Mouse (Mus musculus) lung, embryonic 14.5 days (tissue): Measurements from ENCODE around the gene Trib3. TPM values are rescaled to one million over a fixed set of nuclear protein-coding genes. Genes with fewer than 3 reads are reported as not detected.

ENCODE experiments used
- ATAC-seq: fragments of 200-750 bp; cut with Nextera tagmentation; 2 replicates; pipeline ENCODE4 v1.8.0; 2017; ENCODE audit warnings: mild to moderate bottlenecking, moderate TSS enrichment, moderate library complexity; ENCODE audit not compliant: insufficient read depth
- DNase-seq: peaks from one replicate; pipeline ENCODE4 v3.0.0-alpha.2; 2015
- H3K27ac ChIP-seq: fragments of 300-500 bp; sonication (generic); 2 replicates; pipeline ENCODE4 v1.5.1; 2014; ENCODE audit warnings: low read depth, mild to moderate bottlenecking, moderate library complexity
- H3K27me3 ChIP-seq: fragments of 300-500 bp; sonication (generic); 2 replicates; pipeline ENCODE4 v1.6.1; 2014; ENCODE audit warnings: low read length, control low read depth; ENCODE audit not compliant: insufficient read depth
- H3K36me3 ChIP-seq: fragments of 300-500 bp; sonication (generic); 2 replicates; pipeline ENCODE4 v1.6.1; 2014; ENCODE audit warnings: control low read depth; ENCODE audit not compliant: insufficient read depth
- H3K4me1 ChIP-seq: fragments of 300-500 bp; sonication (generic); 2 replicates; pipeline ENCODE4 v1.6.1; 2014; ENCODE audit warnings: antibody characterized with exemption, control low read depth; ENCODE audit not compliant: insufficient read depth
- H3K4me2 ChIP-seq: fragments of 300-500 bp; sonication (generic); 2 replicates; pipeline ENCODE4 v1.6.1; 2014; ENCODE audit warnings: mild to moderate bottlenecking
- H3K4me3 ChIP-seq: fragments of 300-500 bp; sonication (generic); 2 replicates; pipeline ENCODE4 v1.5.1; 2014; ENCODE audit warnings: low read depth, low read length
- H3K9ac ChIP-seq: fragments of 300-500 bp; sonication (generic); 2 replicates; pipeline ENCODE4 v1.6.1; 2014
- H3K9me3 ChIP-seq: fragments of 300-500 bp; sonication (generic); 2 replicates; pipeline ENCODE4 v1.6.1; 2016; ENCODE audit warnings: low read depth, low read length, control low read depth
- CTCF ChIP-seq: IDR thresholded peaks from 2 replicates; pipeline ENCODE4 v1.5.1; 2016; ENCODE audit warnings: antibody characterized with exemption, low read depth
- WGBS: fragments of 180-500 bp; shearing (Covaris S2); extraction: QIAGEN DNeasy Blood & Tissue Kit; methylation state at CpG from one replicate; pipeline ENCODE4 v1.1.7; 2014; 5-methylcytosine and 5-hydroxymethylcytosine counted together
- polyA plus RNA-seq: library from polyadenylated mRNA; unstranded; fragments of >200 nt; fragmentation: Nextera tagmentation; extraction: Ambion mirVana; gene quantifications from 2 replicates; pipeline ENCODE4 v1.2.1, GENCODE M21; 2014

The Trib3 gene
- polyA plus RNA-seq, 1 experiment from 2014 or later = 2.2 TPM

GRCm38 (mm10) chr2:152346776-152347465 is 3.1 kb upstream of the Trib3 start:
- TF ChIP-seq CTCF = no peak
- DNase-seq = peak; percentile 40
- H3K4me2 ChIP-seq = no peak overlapping the region
- no peaks in the 10 kb centered on the region for H3K36me3 ChIP-seq
- no peak for ATAC-seq
- no peaks in the 10 kb centered on the region for H3K27me3 ChIP-seq
- H3K9me3 ChIP-seq = no peaks in the 10 kb centered on the region
- H3K4me3 ChIP-seq = no peak overlapping the region
- H3K9ac ChIP-seq = no peak overlapping the region
- H3K27ac ChIP-seq = no peak overlapping the region
- 26% methylated on average over 9 of the region's 9 CpGs for WGBS
- no peaks in the 10 kb centered on the region for H3K4me1 ChIP-seq

DNA sequence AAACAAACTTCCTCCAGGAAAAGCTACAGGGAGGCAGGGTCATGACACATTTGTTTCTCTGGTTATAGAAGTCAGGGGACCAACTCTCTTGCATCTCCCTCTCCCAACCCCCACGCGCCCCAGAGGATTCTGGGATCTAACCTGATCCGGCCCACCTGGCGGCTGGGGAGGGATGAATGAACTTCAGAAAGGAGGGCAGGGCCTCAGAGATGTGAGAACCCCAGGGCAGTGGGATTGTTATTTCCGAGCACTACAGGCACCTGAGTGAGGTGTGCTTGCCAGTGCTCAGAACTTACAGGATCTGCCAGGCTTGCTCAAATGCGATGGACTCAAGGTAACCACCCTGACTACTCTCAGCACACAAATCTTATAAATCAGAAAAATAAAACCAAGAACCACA is 1.6 kb upstream of the Trib3 start:
- no peak overlapping the region for H3K27ac ChIP-seq
- no peak for TF ChIP-seq CTCF
- H3K9me3 ChIP-seq = no peaks in the 10 kb centered on the region
- 66% methylated on average over 6 of the region's 6 CpGs for WGBS
- no peaks in the 10 kb centered on the region for H3K27me3 ChIP-seq
- DNase-seq = no peak
- ATAC-seq = no peak
- no peaks in the 10 kb centered on the region for H3K36me3 ChIP-seq
- H3K9ac ChIP-seq = no peak overlapping the region
- H3K4me1 ChIP-seq = no peaks in the 10 kb centered on the region
- no peak overlapping the region for H3K4me2 ChIP-seq
- H3K4me3 ChIP-seq = no peak overlapping the region

GRCm38 (mm10) chr2:152344909-152345308 is 1.1 kb upstream of the Trib3 start:
- no peaks in the 10 kb centered on the region for H3K4me1 ChIP-seq
- ATAC-seq (no peak), DNase-seq (no peak)
- H3K4me2 ChIP-seq = peak overlapping the region; percentile 92
- no peak overlapping the region for H3K9ac ChIP-seq
- no peaks in the 10 kb centered on the region for H3K9me3 ChIP-seq
- H3K27ac ChIP-seq = no peak overlapping the region
- WGBS = 59% methylated on average over 5 of the region's 5 CpGs
- H3K36me3 ChIP-seq = no peaks in the 10 kb centered on the region
- H3K27me3 ChIP-seq = no peaks in the 10 kb centered on the region
- no peak for TF ChIP-seq CTCF
- H3K4me3 ChIP-seq = no peak overlapping the region

GRCm38 (mm10) chr2:152344361-152344760 is 529 bp upstream of the Trib3 start:
- Histone ChIP-seq H3K4me3 (peak overlapping the region; percentile 53), H3K4me2 (peak overlapping the region; percentile 92), H3K9ac (peak overlapping the region; percentile 58), H3K9me3 (no peaks in the 10 kb centered on the region), H3K36me3 (no peaks in the 10 kb centered on the region), H3K27ac (no peak overlapping the region), H3K4me1 (no peaks in the 10 kb centered on the region), H3K27me3 (no peaks in the 10 kb centered on the region)
- DNase-seq = peak; percentile 22
- WGBS = 12% methylated on average over 10 of the region's 10 CpGs
- no peak for TF ChIP-seq CTCF
- peak; percentile 18 for ATAC-seq

GRCm38 (mm10) chr2:152339631-152340179 is 4.1 kb downstream of the Trib3 start:
- ATAC-seq = no peak
- Histone ChIP-seq H3K4me3 (no peak overlapping the region), H3K4me2 (no peak overlapping the region), H3K27me3 (no peaks in the 10 kb centered on the region), H3K4me1 (no peaks in the 10 kb centered on the region), H3K9ac (no peak overlapping the region), H3K9me3 (no peaks in the 10 kb centered on the region), H3K36me3 (no peaks in the 10 kb centered on the region), H3K27ac (no peak overlapping the region)
- no peak for TF ChIP-seq CTCF
- DNase-seq = no peak
- 84% methylated on average over 22 of the region's 22 CpGs for WGBS

- H3K27me3 ChIP-seq = no peaks in the 10 kb centered on the region
- no peaks in the 10 kb centered on the region for H3K9me3 ChIP-seq
- DNase-seq (no peak), ATAC-seq (no peak)
- TF ChIP-seq CTCF = no peak
- H3K27ac ChIP-seq = no peak overlapping the region
- no peak overlapping the region for H3K4me2 ChIP-seq
- H3K36me3 ChIP-seq = no peaks in the 10 kb centered on the region
- no peak overlapping the region for H3K9ac ChIP-seq
- WGBS = 74% methylated on average over 13 of the region's 13 CpGs
- no peaks in the 10 kb centered on the region for H3K4me1 ChIP-seq
- H3K4me3 ChIP-seq = no peak overlapping the region
Measured at GRCm38 (mm10) chr2:152338319-152338718, 5.5 kb downstream of the Trib3 start.

- peak overlapping the region; percentile 8; the same call in 1 of the 2 replicates for H3K27ac ChIP-seq
- H3K4me2 ChIP-seq = no peak overlapping the region
- ATAC-seq = no peak
- 82% methylated on average over 11 of the region's 11 CpGs for WGBS
- 0 out of 2 replicates have a peak, but pooled peaks cover 3% of the 10 kb centered on the region for H3K4me1 ChIP-seq
- no peak overlapping the region for H3K4me3 ChIP-seq
- no peaks in the 10 kb centered on the region for H3K9me3 ChIP-seq
- no peaks in the 10 kb centered on the region for H3K27me3 ChIP-seq
- H3K36me3 ChIP-seq = no peaks in the 10 kb centered on the region
- DNase-seq = no peak
- TF ChIP-seq CTCF = no peak
- no peak overlapping the region; the same call in 1 of the 2 replicates for H3K9ac ChIP-seq
Measured at GRCm38 (mm10) chr2:152337591-152338212, 6.1 kb downstream of the Trib3 start.
